Mouse (Mus musculus) limb, embryonic 11.5 days (tissue): ENCODE data around the gene Zfp106. TPM values are rescaled to one million over a fixed set of nuclear protein-coding genes. Genes with fewer than 3 reads are reported as not detected.
"Not testable (repeated sequence)": the region's sequence is repeated elsewhere in the genome, so short reads cannot be mapped to it uniquely, and the experiment has no call there.

Experiments used
- ATAC-seq: fragments of 200-750 bp; cut with Nextera tagmentation; 2 replicates; pipeline ENCODE4 v1.8.0; 2017; ENCODE audit warnings: low read depth; ENCODE audit not compliant: insufficient number of reproducible peaks, low FRiP score, low TSS enrichment
- DNase-seq: peaks from one replicate; pipeline ENCODE4 v3.0.0-alpha.2; 2015; ENCODE audit warnings: low spot score
- H3K27ac ChIP-seq: fragments of 300-500 bp; sonication (generic); replicated peaks from 2 replicates; pipeline ENCODE4 v1.5.1; 2014; ENCODE audit warnings: low read depth, mild to moderate bottlenecking, low read length
- H3K27me3 ChIP-seq: fragments of 300-500 bp; sonication (generic); 2 replicates; pipeline ENCODE4 v1.6.1; 2014; ENCODE audit warnings: mild to moderate bottlenecking, low read length, mixed read lengths; ENCODE audit not compliant: control insufficient read depth, insufficient read depth
- H3K36me3 ChIP-seq: fragments of 300-500 bp; sonication (generic); 2 replicates; pipeline ENCODE4 v1.6.1; 2014; ENCODE audit warnings: mild to moderate bottlenecking, low read length, moderate library complexity, mixed read lengths; ENCODE audit not compliant: control insufficient read depth, insufficient read depth
- H3K4me1 ChIP-seq: fragments of 300-500 bp; sonication (generic); 2 replicates; pipeline ENCODE4 v1.6.1; 2014; ENCODE audit warnings: low read length, mixed read lengths; ENCODE audit not compliant: control insufficient read depth, insufficient read depth
- H3K4me2 ChIP-seq: fragments of 300-500 bp; sonication (generic); 2 replicates; pipeline ENCODE4 v1.6.1; 2014; ENCODE audit warnings: low read depth, mild to moderate bottlenecking, moderate library complexity; ENCODE audit not compliant: severe bottlenecking
- H3K4me3 ChIP-seq: fragments of 300-500 bp; sonication (generic); 2 replicates; pipeline ENCODE4 v1.5.1; 2014; ENCODE audit warnings: low read depth, low read length
- H3K9ac ChIP-seq: fragments of 300-500 bp; sonication (generic); 2 replicates; pipeline ENCODE4 v1.6.1; 2014; ENCODE audit warnings: mild to moderate bottlenecking, low read length
- H3K9me3 ChIP-seq: fragments of 300-500 bp; sonication (generic); 2 replicates; pipeline ENCODE4 v1.6.1; 2016; ENCODE audit warnings: low read length; ENCODE audit not compliant: control insufficient read depth
- WGBS: fragments of 180-500 bp; shearing (Covaris S2); extraction: QIAGEN DNeasy Blood & Tissue Kit; methylation state at CpG from one replicate; pipeline ENCODE4 v1.1.7; 2014; 5-methylcytosine and 5-hydroxymethylcytosine counted together
- polyA plus RNA-seq: library from polyadenylated mRNA; unstranded; fragments of >200 nt; fragmentation: Nextera tagmentation; extraction: Ambion mirVana; gene quantifications from 2 replicates; pipeline ENCODE4 v1.2.1, GENCODE M21; 2014

Zfp106 gene
- polyA plus RNA-seq, 1 experiment from 2014 or later = 66.1 TPM

DNA sequence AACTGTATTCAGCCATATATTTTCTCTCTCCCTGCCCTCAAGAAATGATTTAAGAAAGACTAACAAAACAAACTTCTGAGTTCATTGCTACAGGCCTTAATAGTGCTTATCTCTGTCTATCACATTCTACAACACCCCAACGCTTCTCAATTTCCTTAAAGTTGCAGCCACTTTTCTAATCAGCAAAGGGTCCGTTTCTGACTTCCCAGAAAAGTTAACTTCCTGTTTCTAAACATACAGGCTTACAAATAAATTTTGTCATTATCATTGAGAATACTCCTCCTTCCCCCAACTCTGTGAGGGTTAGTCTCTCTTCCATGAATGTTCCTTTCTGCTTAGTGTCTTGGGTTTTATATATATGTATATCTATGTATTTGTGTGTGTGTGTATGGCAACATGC is 1.7 kb upstream of the Zfp106 start:
- ATAC-seq (no peak), DNase-seq (no peak)
- Histone ChIP-seq H3K27me3 (no peaks in the 10 kb centered on the region), H3K27ac (no peak overlapping the region), H3K4me1 (no peaks in the 10 kb centered on the region), H3K9me3 (no peaks in the 10 kb centered on the region), H3K36me3 (no peaks in the 10 kb centered on the region), H3K4me2 (no peak overlapping the region), H3K9ac (no peak overlapping the region), H3K4me3 (no peak overlapping the region)
- 91% methylated on average over 2 of the region's 2 CpGs for WGBS

DNA sequence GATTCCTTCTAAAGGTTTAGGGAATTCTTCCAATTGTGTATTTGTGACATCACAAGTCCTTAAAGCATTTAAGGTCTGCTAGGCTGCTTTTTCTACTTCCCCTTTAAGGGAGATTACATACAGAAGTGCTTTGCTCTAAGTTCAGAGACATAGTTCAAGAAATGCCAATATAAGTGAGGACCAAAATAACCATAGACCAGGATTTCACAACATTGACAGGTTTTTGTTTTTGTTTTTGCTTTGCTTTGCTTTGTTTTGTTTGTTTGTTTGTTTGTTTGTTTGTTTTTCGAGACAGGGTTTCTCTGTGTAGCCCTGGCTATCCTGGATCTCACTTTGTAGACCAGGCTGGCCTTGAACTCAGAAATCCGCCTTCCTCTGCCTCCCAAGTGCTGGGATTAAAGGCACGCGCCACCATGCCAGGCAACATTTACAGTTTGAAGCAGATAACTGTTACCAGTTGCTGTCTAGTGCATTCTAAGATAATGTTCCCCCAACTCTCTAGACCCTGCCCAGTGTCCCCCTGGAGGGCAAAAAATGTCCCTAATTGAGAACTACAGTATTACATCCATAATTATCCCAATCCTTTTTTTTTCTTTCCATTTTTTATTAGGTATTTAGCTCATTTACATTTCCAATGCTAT is 1.0 kb upstream of the Zfp106 start:
- DNase-seq, H3K27me3 ChIP-seq, H3K36me3 ChIP-seq, H3K4me1 ChIP-seq, H3K9me3 ChIP-seq, H3K9ac ChIP-seq, H3K4me2 ChIP-seq, H3K27ac ChIP-seq, H3K4me3 ChIP-seq, ATAC-seq: not testable (repeated sequence)
- WGBS = 91% methylated on average over 4 of the region's 4 CpGs

DNA sequence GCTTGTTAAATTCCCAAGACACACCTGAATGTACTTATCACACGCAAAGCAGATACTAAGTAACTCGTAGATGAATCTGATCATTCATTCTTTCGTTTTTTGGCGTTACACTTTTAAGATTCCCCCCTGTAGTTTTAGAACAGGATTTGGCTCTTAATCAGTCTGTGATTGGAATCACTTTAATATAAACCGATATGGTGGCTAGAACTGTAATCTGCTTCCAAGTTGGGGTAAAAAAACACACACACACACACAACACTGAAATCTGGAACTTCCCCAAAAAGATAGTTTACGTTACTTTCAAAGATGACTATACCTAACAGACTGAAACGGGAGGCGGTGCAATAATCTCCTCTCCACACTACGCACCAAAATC is 796 bp downstream of the Zfp106 start:
- peak overlapping the region; percentile 92 for H3K9ac ChIP-seq
- peak overlapping the region; percentile 94 for H3K4me3 ChIP-seq
- 26% methylated on average over 9 of the region's 9 CpGs for WGBS
- no peaks in the 10 kb centered on the region for H3K9me3 ChIP-seq
- no peak for DNase-seq
- peak overlapping the region; percentile 55 for H3K4me2 ChIP-seq
- no peaks in the 10 kb centered on the region for H3K4me1 ChIP-seq
- no peaks in the 10 kb centered on the region for H3K27me3 ChIP-seq
- no peak overlapping the region for H3K27ac ChIP-seq
- no peaks in the 10 kb centered on the region for H3K36me3 ChIP-seq
- ATAC-seq = no peak

DNA sequence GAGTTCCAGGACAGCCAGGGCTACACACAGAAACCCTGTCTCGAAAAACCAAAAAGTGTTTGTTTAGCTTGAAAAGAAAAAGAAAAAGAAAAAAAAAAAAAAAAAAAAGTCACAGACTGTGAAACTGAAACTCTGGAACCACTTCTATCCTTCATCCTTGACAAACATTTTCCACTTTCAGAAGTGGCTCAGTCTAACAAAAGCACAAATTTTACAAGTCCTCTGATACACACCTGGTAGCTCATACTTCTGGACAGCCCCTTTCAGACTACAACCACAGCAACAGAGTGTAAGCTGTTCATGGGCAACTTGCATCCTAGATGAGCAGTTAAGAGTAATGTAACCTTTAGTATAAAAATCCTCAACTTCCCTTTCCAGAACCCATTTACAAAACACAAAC is 2.1 kb downstream of the Zfp106 start:
- ATAC-seq = no peak
- Histone ChIP-seq H3K36me3 (no peaks in the 10 kb centered on the region), H3K4me2 (no peak overlapping the region), H3K4me1 (no peaks in the 10 kb centered on the region), H3K4me3 (no peak overlapping the region), H3K27me3 (no peaks in the 10 kb centered on the region), H3K9ac (no peak overlapping the region), H3K27ac (no peak overlapping the region), H3K9me3 (no peaks in the 10 kb centered on the region)
- WGBS = 100% methylated on average over 1 of the region's 1 CpGs
- DNase-seq = no peak

DNA sequence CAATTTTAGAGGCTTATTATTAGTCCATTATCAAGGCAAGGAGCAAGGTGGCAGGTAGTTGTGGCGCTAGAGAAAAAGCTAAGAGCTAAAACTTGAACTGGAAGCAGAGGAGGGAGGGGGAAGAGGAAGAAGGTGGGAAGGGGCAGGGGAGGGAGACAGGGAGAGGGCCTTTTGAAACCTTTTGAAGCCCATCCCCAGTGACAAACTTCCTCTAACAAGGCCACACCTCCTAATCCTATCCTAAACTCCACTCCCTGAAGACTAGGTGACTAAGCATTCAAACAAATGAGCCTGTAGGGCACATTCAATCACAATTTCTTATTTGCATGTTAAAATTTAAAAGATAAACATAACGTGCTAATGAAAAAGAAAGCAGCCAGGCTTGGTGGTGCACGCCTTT is 4.8 kb downstream of the Zfp106 start:
- Histone ChIP-seq H3K4me1 (no peaks in the 10 kb centered on the region), H3K27ac (no peak overlapping the region), H3K4me3 (no peak overlapping the region), H3K9ac (no peak overlapping the region), H3K27me3 (no peaks in the 10 kb centered on the region), H3K9me3 (no peaks in the 10 kb centered on the region), H3K4me2 (no peak overlapping the region), H3K36me3 (peaks cover 3% of the 10 kb centered on the region; the same call in 1 of the 2 replicates)
- WGBS = 86% methylated on average over 3 of the region's 3 CpGs
- ATAC-seq = no peak
- no peak for DNase-seq

DNA sequence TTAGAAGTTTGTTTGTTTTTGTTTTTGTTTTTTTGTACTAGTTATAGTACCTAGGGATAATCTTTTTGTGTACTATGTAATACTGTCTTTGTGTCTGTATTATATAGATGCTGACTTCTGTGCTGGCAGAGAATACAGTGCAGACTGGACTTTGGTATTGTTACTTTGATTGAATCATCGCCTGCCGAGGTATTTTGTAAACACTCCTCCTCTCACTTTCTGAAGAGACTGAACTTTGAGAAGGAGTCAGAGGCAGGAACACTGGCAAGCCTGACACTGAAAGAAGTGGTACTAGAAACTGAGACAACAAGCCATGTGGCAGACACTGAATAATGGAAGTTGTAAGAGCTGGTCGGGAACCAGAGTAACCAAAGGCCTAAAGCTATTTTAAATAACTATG is 6.8 kb downstream of the Zfp106 start:
- no peak overlapping the region for H3K4me3 ChIP-seq
- H3K27ac ChIP-seq = no peak overlapping the region
- no peaks in the 10 kb centered on the region for H3K9me3 ChIP-seq
- 86% methylated on average over 3 of the region's 3 CpGs for WGBS
- DNase-seq = no peak
- no peaks in the 10 kb centered on the region for H3K4me1 ChIP-seq
- no peak for ATAC-seq
- H3K27me3 ChIP-seq = no peaks in the 10 kb centered on the region
- H3K4me2 ChIP-seq = no peak overlapping the region
- H3K36me3 ChIP-seq = peaks cover 7% of the 10 kb centered on the region; the same call in 1 of the 2 replicates
- no peak overlapping the region for H3K9ac ChIP-seq

DNA sequence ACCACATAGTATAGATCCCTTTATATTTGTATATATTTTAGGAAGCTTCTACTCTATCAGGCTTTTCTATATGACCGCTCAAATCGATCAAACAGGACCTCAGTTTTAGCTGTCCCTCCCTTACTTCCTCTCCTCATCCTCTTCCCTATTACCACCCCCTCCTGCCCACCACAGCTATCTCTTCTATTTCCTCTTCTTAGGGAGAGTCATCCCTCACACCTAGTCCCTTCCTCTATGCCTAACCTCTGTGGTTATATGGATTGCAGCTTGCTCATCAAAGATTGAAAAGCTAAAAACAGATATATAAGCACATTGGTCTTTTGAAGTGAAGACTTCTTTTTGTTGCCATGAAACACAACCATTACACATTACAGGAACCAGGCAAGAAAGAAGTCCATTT is 18.9 kb downstream of the Zfp106 start:
- H3K36me3 ChIP-seq = peaks cover 2% of the 10 kb centered on the region; the same call in 1 of the 2 replicates
- H3K4me2 ChIP-seq = no peak overlapping the region
- 100% methylated on average over 2 of the region's 2 CpGs for WGBS
- no peak for ATAC-seq
- no peaks in the 10 kb centered on the region for H3K9me3 ChIP-seq
- no peaks in the 10 kb centered on the region for H3K27me3 ChIP-seq
- H3K27ac ChIP-seq = no peak overlapping the region
- no peak overlapping the region for H3K9ac ChIP-seq
- DNase-seq = no peak
- no peak overlapping the region for H3K4me3 ChIP-seq
- no peaks in the 10 kb centered on the region for H3K4me1 ChIP-seq

DNA sequence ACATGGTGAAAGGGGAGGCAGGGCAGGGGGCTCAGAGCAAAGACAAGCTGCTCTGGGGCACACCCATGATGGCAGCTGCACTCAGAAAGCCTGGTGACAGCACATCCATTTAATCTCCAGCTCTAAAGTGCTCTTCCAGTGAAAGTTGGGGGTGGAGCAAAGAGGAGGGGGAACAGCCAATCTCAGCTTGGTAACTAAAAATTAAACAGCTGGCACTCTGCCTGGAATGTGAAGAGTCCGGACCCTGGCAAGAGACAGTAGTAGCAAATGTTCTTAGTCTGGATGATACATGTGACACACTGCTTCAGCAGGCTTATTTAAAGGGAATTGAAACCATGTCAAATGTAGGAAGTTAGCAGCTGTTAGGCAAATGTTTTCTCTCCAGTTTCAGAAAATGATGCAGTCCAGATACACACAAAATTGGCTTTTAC is 23.9 kb downstream of the Zfp106 start:
- WGBS = 71% methylated on average over 1 of the region's 1 CpGs
- no peak overlapping the region for H3K27ac ChIP-seq
- no peaks in the 10 kb centered on the region for H3K27me3 ChIP-seq
- no peak for DNase-seq
- peaks cover 9% of the 10 kb centered on the region; the same call in 1 of the 2 replicates for H3K36me3 ChIP-seq
- no peak for ATAC-seq
- no peaks in the 10 kb centered on the region for H3K9me3 ChIP-seq
- no peak overlapping the region for H3K4me3 ChIP-seq
- H3K4me2 ChIP-seq = no peak overlapping the region
- H3K4me1 ChIP-seq = no peaks in the 10 kb centered on the region
- H3K9ac ChIP-seq = no peak overlapping the region

DNA sequence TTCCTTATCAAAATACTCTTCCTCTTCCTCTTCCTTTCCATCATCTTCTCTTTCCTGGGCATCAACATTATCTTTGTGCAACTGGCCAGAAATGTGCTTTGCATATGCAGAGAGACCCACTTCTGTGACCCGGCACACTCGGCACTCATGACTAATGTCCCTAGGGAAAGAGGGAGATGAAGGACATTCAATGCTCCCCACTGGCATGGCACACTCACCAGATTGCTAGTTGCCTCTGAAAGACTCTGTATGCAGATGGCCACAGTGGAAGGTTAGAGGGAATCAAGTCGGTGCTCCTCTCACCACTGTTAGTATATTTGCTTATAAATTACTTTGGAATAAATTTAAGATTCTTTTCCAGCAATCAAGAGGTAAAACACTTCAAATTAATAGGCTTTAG is 24.3 kb downstream of the Zfp106 start:
- 83% methylated on average over 3 of the region's 3 CpGs for WGBS
- no peak overlapping the region for H3K9ac ChIP-seq
- H3K4me1 ChIP-seq = no peaks in the 10 kb centered on the region
- H3K27ac ChIP-seq = no peak overlapping the region
- DNase-seq = no peak
- peaks cover 9% of the 10 kb centered on the region; the same call in 1 of the 2 replicates for H3K36me3 ChIP-seq
- H3K4me3 ChIP-seq = no peak overlapping the region
- H3K27me3 ChIP-seq = no peaks in the 10 kb centered on the region
- no peaks in the 10 kb centered on the region for H3K9me3 ChIP-seq
- no peak for ATAC-seq
- H3K4me2 ChIP-seq = no peak overlapping the region
